Mouse (Mus musculus): Measurements from ENCODE around the gene Zfp114. TPM values are rescaled to one million over a fixed set of nuclear protein-coding genes. Genes with fewer than 3 reads are reported as not detected.

The Zfp114 gene
- not detected in 2 replicates for polyA plus RNA-seq (2012; ENCODE audit: insufficient read depth, low replicate concordance)

DNA sequence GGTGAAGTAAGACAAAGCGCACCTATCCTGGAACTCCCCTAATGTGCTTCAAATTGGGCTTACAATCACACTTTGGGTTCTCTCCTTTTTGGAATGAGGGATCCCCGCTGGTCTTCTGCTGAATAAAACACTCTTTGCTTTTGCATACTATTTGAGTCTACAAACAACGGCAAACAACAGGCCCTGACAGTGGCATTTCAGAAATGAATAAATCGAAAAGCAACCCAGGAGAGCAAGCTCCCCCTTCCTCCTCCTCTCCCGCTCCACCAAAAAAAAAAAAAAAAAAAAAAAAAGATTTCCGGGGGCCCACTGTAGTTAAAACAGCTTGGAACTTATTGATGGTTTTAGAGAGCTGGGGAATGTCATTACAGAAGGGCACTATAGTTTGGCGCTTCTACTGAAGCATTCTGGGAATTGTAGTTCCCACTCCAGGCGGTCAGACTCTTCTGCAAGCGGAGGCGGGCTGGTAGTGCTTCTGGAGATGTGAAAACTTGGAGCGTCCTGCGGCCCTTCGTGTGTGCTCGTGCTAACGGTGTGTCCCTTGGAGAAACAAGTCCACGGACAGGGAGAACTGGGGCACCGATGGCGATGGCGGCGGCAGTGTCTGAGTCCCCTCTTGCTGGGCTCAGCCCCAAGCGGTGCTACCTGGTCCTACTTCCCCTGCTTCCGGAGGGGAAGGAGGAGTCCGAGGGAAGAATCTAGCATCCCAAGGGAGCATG, at the start of gene Zfp114:
Gene Zfp114, plus strand, starts transcription at position 443 of the 719 bp plus-strand sequence.
- no peaks in the 10 kb centered on the region for H3K27me3 ChIP-seq (replicated peaks)
- H3K9me3 ChIP-seq: peaks cover 17% of the 10 kb centered on the region
- H3K4me1 ChIP-seq: peaks cover 23% of the 10 kb centered on the region
- peaks cover 25% of the 10 kb centered on the region for H3K36me3 ChIP-seq (replicated peaks; ENCODE audit: low read length)
- H3K4me3 ChIP-seq (replicated peaks): peak within 1 kb of the TSS; percentile 89
- TF ChIP-seq GATA1 (IDR thresholded peaks at IDR 0.05; ENCODE audit: borderline replicate concordance, low read length): no peak
- TF ChIP-seq FLI1 (IDR thresholded peaks at IDR 0.05; ENCODE audit: low read length): no peak

DNA sequence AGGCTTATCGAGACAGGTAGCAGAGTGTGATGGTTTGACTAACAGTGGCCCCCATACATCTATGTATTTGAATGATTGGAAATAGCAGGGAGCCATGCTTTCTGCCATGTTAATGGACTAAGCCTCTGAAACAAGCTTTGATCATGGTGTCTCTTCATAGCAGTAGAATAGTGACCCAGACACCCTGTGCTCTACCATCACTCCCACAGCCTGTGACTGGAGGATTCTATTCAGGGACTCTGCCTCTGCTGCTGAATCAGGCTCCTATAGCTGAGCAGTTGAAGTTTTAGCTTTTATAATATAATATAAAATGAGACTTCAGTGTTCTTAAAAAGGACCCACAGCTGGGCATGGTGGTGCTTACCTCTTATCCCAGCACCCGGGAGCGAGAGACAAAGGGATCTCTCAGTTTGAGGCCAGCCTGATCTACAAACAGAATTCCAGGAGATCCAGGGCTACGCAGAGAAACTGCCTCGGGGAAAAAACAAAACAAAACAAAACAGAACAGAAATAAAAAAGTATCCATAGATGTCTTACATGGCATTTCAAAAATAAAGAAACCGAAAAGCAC, 41.4 kb upstream of the Zfp114 start:
- Histone ChIP-seq H3K4me3 (replicated peaks) (peak overlapping the region; percentile 93), H3K36me3 (replicated peaks; ENCODE audit: low read length) (peaks cover 31% of the 10 kb centered on the region), H3K9me3 (peaks cover 3% of the 10 kb centered on the region; the same call in 1 of the 2 replicates), H3K27me3 (replicated peaks) (peaks cover 3% of the 10 kb centered on the region), H3K4me1 (peaks cover 34% of the 10 kb centered on the region)
- TF ChIP-seq GATA1 (IDR thresholded peaks at IDR 0.05; ENCODE audit: borderline replicate concordance, low read length) (no peak), FLI1 (IDR thresholded peaks at IDR 0.05; ENCODE audit: low read length) (no peak)

- Histone ChIP-seq H3K4me3 (replicated peaks) (peak within 1 kb of the TSS; percentile 93), H3K36me3 (replicated peaks; ENCODE audit: low read length) (peaks cover 38% of the 10 kb centered on the region), H3K27me3 (replicated peaks) (peaks cover 3% of the 10 kb centered on the region), H3K9me3 (peaks cover 5% of the 10 kb centered on the region; the same call in 1 of the 2 replicates), H3K4me1 (peaks cover 27% of the 10 kb centered on the region)
- no peak for TF ChIP-seq FLI1 (IDR thresholded peaks at IDR 0.05; ENCODE audit: low read length)
- TF ChIP-seq GATA1 (IDR thresholded peaks at IDR 0.05; ENCODE audit: borderline replicate concordance, low read length): no peak
Measured at GRCm38 (mm10) chr7:24133996-24134828, 40.6 kb upstream of the Zfp114 start, which contains the start of gene Zfp235. Gene Zfp235 (plus strand): TSS chr7:24134169.

GRCm38 (mm10) chr7:24142566-24142965, 32.3 kb upstream of the Zfp114 start:
- H3K27me3 ChIP-seq (replicated peaks): peaks cover 14% of the 10 kb centered on the region
- peaks cover 38% of the 10 kb centered on the region for H3K9me3 ChIP-seq
- peaks cover 46% of the 10 kb centered on the region for H3K36me3 ChIP-seq (replicated peaks; ENCODE audit: low read length)
- TF ChIP-seq GATA1 (IDR thresholded peaks at IDR 0.05; ENCODE audit: borderline replicate concordance, low read length) (no peak), FLI1 (IDR thresholded peaks at IDR 0.05; ENCODE audit: low read length) (no peak)
- peaks cover 14% of the 10 kb centered on the region for H3K4me1 ChIP-seq
- H3K4me3 ChIP-seq (replicated peaks): peak overlapping the region; percentile 77

- Histone ChIP-seq H3K27me3 (replicated peaks) (peaks cover 16% of the 10 kb centered on the region), H3K36me3 (replicated peaks; ENCODE audit: low read length) (no peaks in the 10 kb centered on the region), H3K4me3 (replicated peaks) (no peak overlapping the region), H3K4me1 (no peaks in the 10 kb centered on the region), H3K9me3 (peaks cover 29% of the 10 kb centered on the region)
- TF ChIP-seq GATA1 (IDR thresholded peaks at IDR 0.05; ENCODE audit: borderline replicate concordance, low read length) (no peak), FLI1 (IDR thresholded peaks at IDR 0.05; ENCODE audit: low read length) (no peak)
Measured at GRCm38 (mm10) chr7:24153272-24153671, 21.6 kb upstream of the Zfp114 start.

- Histone ChIP-seq H3K36me3 (replicated peaks; ENCODE audit: low read length) (peaks cover 10% of the 10 kb centered on the region), H3K27me3 (replicated peaks) (no peaks in the 10 kb centered on the region), H3K9me3 (peaks cover 8% of the 10 kb centered on the region), H3K4me1 (peaks cover 12% of the 10 kb centered on the region), H3K4me3 (replicated peaks) (no peak overlapping the region)
- TF ChIP-seq FLI1 (IDR thresholded peaks at IDR 0.05; ENCODE audit: low read length) (no peak), GATA1 (IDR thresholded peaks at IDR 0.05; ENCODE audit: borderline replicate concordance, low read length) (no peak)
Measured at GRCm38 (mm10) chr7:24172191-24172590, 2.7 kb upstream of the Zfp114 start.

- Histone ChIP-seq H3K36me3 (replicated peaks; ENCODE audit: low read length) (peaks cover 29% of the 10 kb centered on the region), H3K27me3 (replicated peaks) (no peaks in the 10 kb centered on the region), H3K4me3 (replicated peaks) (peak overlapping the region; percentile 89), H3K9me3 (peaks cover 17% of the 10 kb centered on the region), H3K4me1 (peaks cover 28% of the 10 kb centered on the region)
- no peak for TF ChIP-seq GATA1 (IDR thresholded peaks at IDR 0.05; ENCODE audit: borderline replicate concordance, low read length)
- TF ChIP-seq FLI1 (IDR thresholded peaks at IDR 0.05; ENCODE audit: low read length): no peak
Measured at GRCm38 (mm10) chr7:24175337-24175711, 464 bp downstream of the Zfp114 start.

GRCm38 (mm10) chr7:24187611-24188010, 12.8 kb downstream of the Zfp114 start:
- TF ChIP-seq FLI1 (IDR thresholded peaks at IDR 0.05; ENCODE audit: low read length) (peak; percentile 73; the same call in 1 of the 2 replicates), GATA1 (IDR thresholded peaks at IDR 0.05; ENCODE audit: borderline replicate concordance, low read length) (peak; percentile 45; the same call in 1 of the 3 replicates)
- Histone ChIP-seq H3K36me3 (replicated peaks; ENCODE audit: low read length) (peaks cover 30% of the 10 kb centered on the region), H3K4me1 (peaks cover 65% of the 10 kb centered on the region)

GRCm38 (mm10) chr7:24188901-24189570, 14.2 kb downstream of the Zfp114 start:
- Histone ChIP-seq H3K4me3 (replicated peaks) (peak overlapping the region; percentile 85), H3K36me3 (replicated peaks; ENCODE audit: low read length) (peaks cover 39% of the 10 kb centered on the region), H3K27me3 (replicated peaks) (no peaks in the 10 kb centered on the region), H3K4me1 (peaks cover 60% of the 10 kb centered on the region), H3K9me3 (peaks cover 19% of the 10 kb centered on the region)
- TF ChIP-seq GATA1 (IDR thresholded peaks at IDR 0.05; ENCODE audit: borderline replicate concordance, low read length) (no peak), FLI1 (IDR thresholded peaks at IDR 0.05; ENCODE audit: low read length) (no peak)

More at GRCm38 (mm10) chr7:24187611-24188010, 12.8 kb downstream of the Zfp114 start:
- peaks cover 16% of the 10 kb centered on the region for H3K9me3 ChIP-seq
- no peaks in the 10 kb centered on the region for H3K27me3 ChIP-seq (replicated peaks)
- H3K4me3 ChIP-seq (replicated peaks): peak overlapping the region; percentile 79
